In genomic region chr10:94557428-94558149, GRCm38 (mm10) we compare ENCODE assay signal across 16 mouse cellular contexts.
DNase-seq lines count a peak whose midpoint lies in the region; ATAC-seq lines count a peak whose summit lies in the region.
"Had no signal": no experiment of that assay in that cellular context is flagged by ENCODE, and none has a peak within 500 bp of the region (broad histone marks: within the 10 kb centered on the region; RNA-seq: fewer than 3 reads in every experiment).

No protein-coding gene starts in this region.

- H3K27ac ChIP-seq in liver, embryonic 13.5 days: peak overlapping the region; percentile 30
- no peak overlapping the region for H3K27ac ChIP-seq in liver, embryonic 11.5 days (ENCODE audit: low read depth, low read length)
- peak overlapping the region; percentile 21 for H3K27ac ChIP-seq in liver, embryonic 16.5 days (ENCODE audit: low read length)
- H3K27ac ChIP-seq: hindbrain, embryonic 13.5 days; left cerebral cortex, adult 2 months; midbrain, embryonic 12.5 days had no signal

- no peak overlapping the region for H3K4me3 ChIP-seq in liver, embryonic 13.5 days (replicated peaks)
- H3K4me3 ChIP-seq in liver, embryonic 11.5 days (ENCODE audit: low read depth, low read length): no peak overlapping the region
- H3K4me3 ChIP-seq in liver, embryonic 16.5 days (ENCODE audit: low read depth, low read length): no peak overlapping the region
- H3K4me3 ChIP-seq: hindbrain, embryonic 13.5 days; left cerebral cortex, adult 2 months; midbrain, embryonic 12.5 days had no signal

- H3K4me1 ChIP-seq in liver, embryonic 13.5 days (replicated peaks): peaks cover 16% of the 10 kb centered on the region
- H3K4me1 ChIP-seq in liver, embryonic 11.5 days (replicated peaks; ENCODE audit: control insufficient read depth, insufficient read depth, low read length): peaks cover 11% of the 10 kb centered on the region
- no peaks in the 10 kb centered on the region; the same call in none of the 2 replicates for H3K4me1 ChIP-seq in liver, embryonic 16.5 days (ENCODE audit: control insufficient read depth, low read depth, low read length)
- H3K4me1 ChIP-seq: hindbrain, embryonic 13.5 days had no signal

- no peaks in the 10 kb centered on the region for H3K36me3 ChIP-seq in liver, embryonic 13.5 days
- H3K36me3 ChIP-seq in liver, embryonic 11.5 days (ENCODE audit: control insufficient read depth, insufficient read depth, low read length): no peaks in the 10 kb centered on the region
- no peaks in the 10 kb centered on the region for H3K36me3 ChIP-seq in liver, embryonic 16.5 days (ENCODE audit: control insufficient read depth, insufficient read depth)
- H3K36me3 ChIP-seq: hindbrain, embryonic 13.5 days; midbrain, embryonic 12.5 days had no signal

- no peak for DNase-seq in liver, embryonic 13.5 days
- no peak for DNase-seq in liver, embryonic 11.5 days (ENCODE audit: low spot score)
- peak; percentile 99 for DNase-seq in fat pad, adult 2 months (ENCODE audit: extremely low read depth, low read depth, low spot score)
- peak; percentile 92 for DNase-seq in kidney, adult 9 months
- no peak for DNase-seq in adrenal gland, postnatal 14 days
- DNase-seq in thymus, postnatal 36 days: no peak
- no peak for DNase-seq in cerebellum, postnatal 4 days (ENCODE audit: low spot score in 2 of 2)
- DNase-seq: adrenal gland, postnatal 36 days; cerebellum, adult 11 months; forebrain, postnatal 0 days; heart, adult 11 months; lung, postnatal 10 days had no signal

- ATAC-seq in liver, embryonic 13.5 days (ENCODE audit: low read depth): peak; percentile 29; the same call in 1 of the 2 replicates
- ATAC-seq in liver, embryonic 11.5 days (replicated peaks; ENCODE audit: low FRiP score): no peak; the same call in 1 of the 2 replicates
- ATAC-seq in liver, embryonic 16.5 days (ENCODE audit: low read depth): peak; percentile 79
- ATAC-seq: forebrain, postnatal 0 days had no signal

- H3K27me3 ChIP-seq in liver, embryonic 13.5 days: no peaks in the 10 kb centered on the region
- no peaks in the 10 kb centered on the region for H3K27me3 ChIP-seq in liver, embryonic 11.5 days (replicated peaks; ENCODE audit: control insufficient read depth, insufficient read depth, low read length)
- no peaks in the 10 kb centered on the region for H3K27me3 ChIP-seq in liver, embryonic 16.5 days (ENCODE audit: control insufficient read depth, insufficient read depth, low read depth, low read length)
- H3K27me3 ChIP-seq: hindbrain, embryonic 13.5 days had no signal

- WGBS in liver, embryonic 13.5 days (ENCODE audit: insufficient replicate concordance): 53% methylated on average over 6 of the region's 6 CpGs
- WGBS in liver, embryonic 11.5 days: 60% methylated on average over 6 of the region's 6 CpGs
- 52% methylated on average over 6 of the region's 6 CpGs for WGBS in liver, embryonic 16.5 days (ENCODE audit: insufficient replicate concordance)

- no peak overlapping the region for H3K9ac ChIP-seq in liver, embryonic 13.5 days
- H3K9ac ChIP-seq in liver, embryonic 11.5 days (ENCODE audit: low read depth, low read length): no peak overlapping the region
- no peak overlapping the region for H3K9ac ChIP-seq in liver, embryonic 16.5 days (ENCODE audit: low read depth, low read length)
- H3K9ac ChIP-seq: forebrain, postnatal 0 days; hindbrain, embryonic 13.5 days; midbrain, embryonic 12.5 days had no signal

- H3K4me2 ChIP-seq in liver, embryonic 13.5 days: no peak overlapping the region
- no peak overlapping the region for H3K4me2 ChIP-seq in liver, embryonic 11.5 days
- H3K4me2 ChIP-seq in liver, embryonic 16.5 days (ENCODE audit: low read depth, low read length): no peak overlapping the region
- H3K4me2 ChIP-seq: hindbrain, embryonic 13.5 days; midbrain, embryonic 12.5 days had no signal

- H3K9me3 ChIP-seq in liver, embryonic 13.5 days (replicated peaks): no peaks in the 10 kb centered on the region
- H3K9me3 ChIP-seq in liver, embryonic 11.5 days (ENCODE audit: control insufficient read depth, low read length): no peaks in the 10 kb centered on the region
- no peaks in the 10 kb centered on the region for H3K9me3 ChIP-seq in liver, embryonic 16.5 days (replicated peaks; ENCODE audit: control insufficient read depth, low read length)
- H3K9me3 ChIP-seq: hindbrain, embryonic 13.5 days; midbrain, embryonic 12.5 days had no signal

Comparison
In these comparisons a context has a peak if more than half of its experiments do, and no peak if none do; other contexts are left out.
1. DNase-seq: peak in fat pad, adult 2 months (single experiment) and kidney, adult 9 months (single experiment); none in liver, embryonic 13.5 days (single experiment), liver, embryonic 11.5 days (single experiment), adrenal gland, postnatal 14 days (single experiment), thymus, postnatal 36 days (0 of 2) and cerebellum, postnatal 4 days (0 of 2).